Mouse (Mus musculus) lung, embryonic 16.5 days (tissue): ENCODE results near the gene Cysltr2. TPM values are rescaled to one million over a fixed set of nuclear protein-coding genes. Genes with fewer than 3 reads are reported as not detected.

ENCODE experiments used
- ATAC-seq: fragments of 200-750 bp; cut with Nextera tagmentation; 2 replicates; pipeline ENCODE4 v1.8.0; 2017; ENCODE audit warnings: low read depth, mild to moderate bottlenecking, moderate library complexity
- H3K27ac ChIP-seq: fragments of 300-500 bp; sonication (generic); 2 replicates; pipeline ENCODE4 v1.5.1; 2014; ENCODE audit warnings: mild to moderate bottlenecking, control low read depth, low read length
- H3K27me3 ChIP-seq: fragments of 300-500 bp; sonication (generic); 2 replicates; pipeline ENCODE4 v1.6.1; 2014; ENCODE audit warnings: low read depth, low read length, mixed read lengths; ENCODE audit not compliant: control insufficient read depth, insufficient read depth
- H3K36me3 ChIP-seq: fragments of 300-500 bp; sonication (generic); 2 replicates; pipeline ENCODE4 v1.6.1; 2014; ENCODE audit warnings: low read length; ENCODE audit not compliant: control insufficient read depth, insufficient read depth
- H3K4me1 ChIP-seq: fragments of 300-500 bp; sonication (generic); replicated peaks from 2 replicates; pipeline ENCODE4 v1.6.1; 2014; ENCODE audit warnings: low read length, mixed read lengths; ENCODE audit not compliant: control insufficient read depth, insufficient read depth
- H3K4me2 ChIP-seq: fragments of 300-500 bp; sonication (generic); 2 replicates; pipeline ENCODE4 v1.6.1; 2014; ENCODE audit warnings: low read depth, low read length, control low read depth
- H3K4me3 ChIP-seq: fragments of 300-500 bp; sonication (generic); 2 replicates; pipeline ENCODE4 v1.5.1; 2014; ENCODE audit warnings: mild to moderate bottlenecking, low read length, control low read depth
- H3K9ac ChIP-seq: fragments of 300-500 bp; sonication (generic); 2 replicates; pipeline ENCODE4 v1.6.1; 2014; ENCODE audit warnings: low read length, control low read depth
- H3K9me3 ChIP-seq: fragments of 300-500 bp; sonication (generic); 2 replicates; pipeline ENCODE4 v1.6.1; 2016; ENCODE audit warnings: low read length; ENCODE audit not compliant: control insufficient read depth
- WGBS: fragments of 180-500 bp; shearing (Covaris S2); extraction: QIAGEN DNeasy Blood & Tissue Kit; methylation state at CpG from one replicate; pipeline ENCODE4 v1.1.7; 2014; 5-methylcytosine and 5-hydroxymethylcytosine counted together
- polyA plus RNA-seq: library from polyadenylated mRNA; unstranded; fragments of >200 nt; fragmentation: Nextera tagmentation; extraction: Ambion mirVana; gene quantifications from 2 replicates; pipeline ENCODE4 v1.2.1, GENCODE M21; 2015

Gene Cysltr2
- polyA plus RNA-seq, 1 experiment from 2014 or later: 0.60 TPM

- Histone ChIP-seq H3K9ac (no peak overlapping the region), H3K27ac (no peak overlapping the region), H3K9me3 (no peaks in the 10 kb centered on the region), H3K4me3 (no peak overlapping the region), H3K36me3 (no peaks in the 10 kb centered on the region), H3K4me1 (no peaks in the 10 kb centered on the region), H3K27me3 (no peaks in the 10 kb centered on the region), H3K4me2 (no peak overlapping the region)
- ATAC-seq: no peak
- 66% methylated on average over 2 of the region's 2 CpGs for WGBS
Observed at GRCm38 (mm10) chr14:73058755-73059154, 9.8 kb upstream of the Cysltr2 start.

- no peak for ATAC-seq
- Histone ChIP-seq H3K4me1 (no peaks in the 10 kb centered on the region), H3K27ac (no peak overlapping the region), H3K9ac (no peak overlapping the region), H3K36me3 (no peaks in the 10 kb centered on the region), H3K9me3 (no peaks in the 10 kb centered on the region), H3K4me2 (no peak overlapping the region), H3K27me3 (no peaks in the 10 kb centered on the region), H3K4me3 (no peak overlapping the region)
- WGBS: 28% methylated on average over 10 of the region's 10 CpGs
Observed at GRCm38 (mm10) chr14:73057764-73058163, 8.8 kb upstream of the Cysltr2 start.

GRCm38 (mm10) chr14:73056813-73057212, 7.9 kb upstream of the Cysltr2 start:
- no peaks in the 10 kb centered on the region for H3K27me3 ChIP-seq
- WGBS: 95% methylated on average over 6 of the region's 6 CpGs

GRCm38 (mm10) chr14:73045199-73045928, 3.5 kb downstream of the Cysltr2 start:
- Histone ChIP-seq H3K27ac (no peak overlapping the region), H3K9ac (no peak overlapping the region), H3K27me3 (no peaks in the 10 kb centered on the region), H3K4me2 (no peak overlapping the region), H3K4me1 (no peaks in the 10 kb centered on the region), H3K4me3 (no peak overlapping the region), H3K9me3 (no peaks in the 10 kb centered on the region), H3K36me3 (no peaks in the 10 kb centered on the region)
- WGBS: 57% methylated on average over 9 of the region's 9 CpGs
- no peak for ATAC-seq

More at GRCm38 (mm10) chr14:73056813-73057212, 7.9 kb upstream of the Cysltr2 start:
- no peak overlapping the region for H3K27ac ChIP-seq
- no peak for ATAC-seq
- H3K36me3 ChIP-seq: no peaks in the 10 kb centered on the region
- no peak overlapping the region for H3K9ac ChIP-seq
- no peak overlapping the region for H3K4me2 ChIP-seq
- no peaks in the 10 kb centered on the region for H3K4me1 ChIP-seq
- no peaks in the 10 kb centered on the region for H3K9me3 ChIP-seq
- no peak overlapping the region for H3K4me3 ChIP-seq

- Histone ChIP-seq H3K4me2 (no peak overlapping the region), H3K4me3 (no peak overlapping the region), H3K36me3 (no peaks in the 10 kb centered on the region), H3K27ac (no peak overlapping the region), H3K9ac (no peak overlapping the region), H3K27me3 (no peaks in the 10 kb centered on the region), H3K4me1 (no peaks in the 10 kb centered on the region), H3K9me3 (no peaks in the 10 kb centered on the region)
- WGBS: 39% methylated on average over 2 of the region's 2 CpGs
- ATAC-seq: no peak
Observed at GRCm38 (mm10) chr14:73041689-73042088, 7.2 kb downstream of the Cysltr2 start.

GRCm38 (mm10) chr14:73033290-73033689, 15.6 kb downstream of the Cysltr2 start:
- no peak overlapping the region for H3K27ac ChIP-seq
- WGBS: 45% methylated on average over 3 of the region's 3 CpGs
- H3K36me3 ChIP-seq: no peaks in the 10 kb centered on the region
- H3K4me2 ChIP-seq: no peak overlapping the region
- no peak for ATAC-seq
- no peak overlapping the region for H3K4me3 ChIP-seq
- no peaks in the 10 kb centered on the region for H3K27me3 ChIP-seq
- H3K4me1 ChIP-seq: no peaks in the 10 kb centered on the region
- H3K9me3 ChIP-seq: no peaks in the 10 kb centered on the region
- H3K9ac ChIP-seq: no peak overlapping the region

- no peak for ATAC-seq
- Histone ChIP-seq H3K4me3 (no peak overlapping the region), H3K9ac (no peak overlapping the region), H3K27ac (no peak overlapping the region), H3K4me2 (no peak overlapping the region), H3K36me3 (no peaks in the 10 kb centered on the region), H3K27me3 (no peaks in the 10 kb centered on the region), H3K4me1 (no peaks in the 10 kb centered on the region), H3K9me3 (no peaks in the 10 kb centered on the region)
- 76% methylated on average over 3 of the region's 3 CpGs for WGBS
Observed at GRCm38 (mm10) chr14:73031218-73031617, 17.7 kb downstream of the Cysltr2 start.

- no peak overlapping the region for H3K9ac ChIP-seq
- peaks cover 2% of the 10 kb centered on the region; the same call in 1 of the 2 replicates for H3K4me1 ChIP-seq
- ATAC-seq: no peak
- no peaks in the 10 kb centered on the region for H3K27me3 ChIP-seq
- no peak overlapping the region for H3K27ac ChIP-seq
- no peaks in the 10 kb centered on the region for H3K36me3 ChIP-seq
- no peak overlapping the region for H3K4me3 ChIP-seq
- 93% methylated on average over 3 of the region's 3 CpGs for WGBS
- H3K9me3 ChIP-seq: no peaks in the 10 kb centered on the region
- no peak overlapping the region for H3K4me2 ChIP-seq
Observed at GRCm38 (mm10) chr14:73017272-73017671, 31.6 kb downstream of the Cysltr2 start.

- Histone ChIP-seq H3K4me1 (peaks cover 2% of the 10 kb centered on the region; the same call in 1 of the 2 replicates), H3K4me3 (no peak overlapping the region), H3K9me3 (no peaks in the 10 kb centered on the region), H3K36me3 (no peaks in the 10 kb centered on the region), H3K27ac (no peak overlapping the region), H3K9ac (no peak overlapping the region), H3K4me2 (no peak overlapping the region), H3K27me3 (no peaks in the 10 kb centered on the region)
- 51% methylated on average over 6 of the region's 6 CpGs for WGBS
- no peak for ATAC-seq
Observed at GRCm38 (mm10) chr14:73015386-73015785, 33.5 kb downstream of the Cysltr2 start.
